Mouse (Mus musculus) B cell, adult 2 months (primary cell): ENCODE measurements around the gene Kdm4b.

Experiments
- DNase-seq, 2 experiments: peaks; one replicate each; pipeline ENCODE4 v3.0.0; 2022

Kdm4b gene

GRCm38 (mm10) chr17:56302363-56302996 is 23.4 kb upstream of the Kdm4b start:
- DNase-seq: no peak

DNA sequence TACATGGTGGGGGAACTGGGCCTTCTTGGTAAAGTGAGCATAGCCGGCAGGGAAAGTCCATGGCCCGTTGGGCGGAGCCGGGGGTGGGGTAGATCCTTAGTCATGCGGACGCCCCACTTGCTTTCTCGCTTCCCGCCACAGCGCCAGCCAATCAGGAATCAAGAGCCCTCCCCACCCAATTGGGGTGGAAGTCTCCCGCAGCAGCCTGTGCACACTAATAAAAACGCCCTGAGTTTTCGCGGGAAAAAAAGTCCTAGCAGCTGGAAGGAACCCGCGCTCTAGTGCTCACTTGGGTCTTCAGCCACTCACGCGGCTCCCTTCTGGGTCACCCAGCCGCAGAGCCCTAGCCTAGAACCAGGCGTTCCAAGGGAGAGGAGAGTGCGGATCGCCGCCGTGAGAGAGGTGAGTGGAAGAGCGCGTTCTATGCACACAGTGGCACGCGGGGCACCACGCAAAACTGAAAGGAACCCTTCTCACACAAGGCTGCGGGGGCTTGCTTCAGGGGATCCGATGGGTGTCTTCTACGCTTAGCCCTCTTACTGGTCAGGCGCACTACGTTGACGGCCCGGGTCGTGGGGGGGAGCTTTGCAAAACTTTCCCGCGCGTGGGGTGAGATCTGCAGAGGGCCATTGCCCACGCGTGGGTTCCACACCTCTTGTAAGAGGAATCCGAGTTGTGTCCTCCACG is 22.6 kb upstream of the Kdm4b start, which contains the start of gene Uhrf1:
TSS of gene Uhrf1 (plus strand) at position 162 of the 687 bp plus-strand sequence.
- peak; percentile 54 to 61 for DNase-seq

GRCm38 (mm10) chr17:56303847-56304586 is 21.8 kb upstream of the Kdm4b start:
- peak; percentile 97 for DNase-seq

GRCm38 (mm10) chr17:56304718-56305117 is 21.1 kb upstream of the Kdm4b start:
- no peak for DNase-seq

DNA sequence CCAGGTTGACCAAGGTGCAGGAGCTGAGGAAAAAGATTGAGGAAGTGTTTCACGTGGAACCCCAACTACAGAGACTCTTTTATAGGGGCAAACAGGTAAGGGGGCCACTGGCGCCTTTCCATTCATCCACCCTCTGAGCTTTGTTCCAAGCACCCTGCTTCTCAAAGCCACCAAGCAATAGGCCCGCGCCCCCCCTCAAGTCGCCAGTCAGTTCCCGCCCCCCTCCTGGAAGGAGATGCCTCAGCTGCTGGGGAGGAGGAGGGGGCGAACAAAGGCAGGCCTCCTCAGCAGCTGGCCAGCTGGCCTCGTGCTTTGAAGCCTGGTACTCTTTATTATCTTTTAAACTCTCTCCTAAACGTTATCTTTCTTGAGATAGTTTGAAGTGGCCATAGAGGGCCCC is 20.7 kb upstream of the Kdm4b start:
- no peak for DNase-seq

GRCm38 (mm10) chr17:56305826-56306225 is 20.0 kb upstream of the Kdm4b start:
- peak; percentile 41 to 44 for DNase-seq

DNA sequence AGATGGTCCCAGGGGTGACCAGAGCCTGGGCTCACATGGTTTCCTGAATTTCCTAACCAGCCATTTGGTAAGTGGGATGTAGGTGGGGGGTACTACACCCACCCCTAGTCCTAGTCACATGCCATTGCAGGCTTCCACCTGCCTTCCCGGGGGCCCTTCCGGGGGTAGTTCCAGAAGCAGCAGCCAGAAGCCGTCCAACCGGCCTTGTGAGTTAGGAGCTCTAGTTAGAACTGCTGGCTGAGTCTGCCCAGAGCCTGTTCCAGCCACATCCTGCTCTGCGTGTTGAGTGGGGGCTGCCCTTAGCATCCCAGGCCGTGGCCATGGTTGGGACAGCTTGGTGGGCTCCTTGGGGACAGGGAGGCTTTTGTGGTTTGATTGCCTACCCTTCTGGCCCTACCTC is 17.8 kb upstream of the Kdm4b start:
- no peak for DNase-seq

GRCm38 (mm10) chr17:56309191-56309945 is 16.5 kb upstream of the Kdm4b start:
- peak; percentile 34 to 45 for DNase-seq

- DNase-seq: no peak
These were observed 1.4 kb upstream of the Kdm4b start for GRCm38 (mm10) chr17:56324419-56324818.

DNA sequence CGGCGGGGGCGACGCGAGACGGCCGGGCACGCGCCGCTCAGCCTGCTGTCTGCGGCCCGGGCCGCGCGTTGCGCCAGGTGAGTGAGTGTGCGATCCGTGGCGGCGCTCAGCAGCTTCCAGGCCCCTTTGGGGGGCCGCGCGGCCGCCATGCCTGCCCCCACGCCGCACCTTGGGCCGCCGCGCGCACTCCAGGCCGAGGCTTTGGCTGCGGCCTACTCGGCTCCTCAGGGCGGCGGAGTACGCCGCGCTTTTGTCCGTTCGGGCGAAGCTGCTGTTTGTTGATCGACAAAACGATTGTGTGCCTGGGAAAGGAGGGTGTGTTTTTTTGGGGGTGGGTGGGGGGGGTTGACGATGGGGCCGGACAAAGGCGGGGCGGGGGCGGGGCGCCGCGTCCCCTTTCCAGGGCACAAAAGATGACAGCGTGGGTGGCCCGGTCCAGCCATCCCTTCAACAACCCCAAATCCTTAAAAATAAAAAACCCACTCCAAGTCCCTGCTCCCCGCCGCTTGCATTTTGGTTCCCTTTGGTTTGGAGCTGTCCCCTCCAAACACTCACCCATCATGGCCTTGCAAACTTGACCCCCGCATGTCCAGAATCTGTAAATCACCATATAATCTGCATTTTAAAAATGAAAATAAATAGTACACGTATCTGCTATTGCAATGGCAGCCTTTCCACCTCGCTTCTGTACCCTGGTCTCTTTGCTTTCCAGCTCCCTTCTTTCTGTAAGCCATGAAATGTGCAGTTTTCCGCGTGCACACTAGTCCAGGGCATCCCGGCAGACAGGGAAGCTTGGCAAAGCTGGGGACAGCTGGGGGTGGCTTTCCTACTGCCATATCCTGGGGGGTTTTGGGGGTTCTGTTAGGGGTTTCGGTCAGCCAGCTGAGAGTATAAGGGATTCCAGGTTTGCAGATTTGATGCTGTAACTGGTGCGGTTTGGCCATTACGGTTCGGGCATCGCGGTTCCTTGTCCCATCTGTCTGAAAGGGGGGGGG is 588 bp downstream of the Kdm4b start:
- no peak for DNase-seq

GRCm38 (mm10) chr17:56329267-56329666 is 3.4 kb downstream of the Kdm4b start:
- DNase-seq: no peak

GRCm38 (mm10) chr17:56330345-56330744 is 4.5 kb downstream of the Kdm4b start:
- peak; percentile 26 to 42 for DNase-seq

DNA sequence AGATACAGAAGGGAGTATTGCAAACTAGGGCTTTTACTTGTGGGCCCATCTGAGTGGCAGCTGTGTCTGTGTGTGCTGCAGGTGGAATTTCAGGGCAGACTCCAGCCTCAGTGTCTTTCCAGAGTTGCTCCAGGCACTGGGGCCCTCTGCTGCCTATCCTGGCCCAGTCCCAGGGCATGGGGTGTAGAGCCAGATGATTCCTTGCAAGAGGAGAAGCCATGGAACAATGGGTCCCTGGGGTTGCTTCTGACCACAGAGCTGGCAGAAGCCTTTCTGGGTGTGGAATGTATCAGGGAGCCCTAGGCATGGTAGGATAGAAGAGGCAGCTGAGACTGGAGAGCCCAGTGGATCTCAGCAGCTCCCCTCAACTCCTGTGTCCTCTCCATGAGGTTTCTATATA is 5.4 kb downstream of the Kdm4b start:
- DNase-seq: no peak

- DNase-seq: no peak
These were observed 7.1 kb downstream of the Kdm4b start for GRCm38 (mm10) chr17:56332987-56333386.

- DNase-seq: peak; percentile 73 to 77
These were observed 11.3 kb downstream of the Kdm4b start for GRCm38 (mm10) chr17:56337190-56337589.

DNA sequence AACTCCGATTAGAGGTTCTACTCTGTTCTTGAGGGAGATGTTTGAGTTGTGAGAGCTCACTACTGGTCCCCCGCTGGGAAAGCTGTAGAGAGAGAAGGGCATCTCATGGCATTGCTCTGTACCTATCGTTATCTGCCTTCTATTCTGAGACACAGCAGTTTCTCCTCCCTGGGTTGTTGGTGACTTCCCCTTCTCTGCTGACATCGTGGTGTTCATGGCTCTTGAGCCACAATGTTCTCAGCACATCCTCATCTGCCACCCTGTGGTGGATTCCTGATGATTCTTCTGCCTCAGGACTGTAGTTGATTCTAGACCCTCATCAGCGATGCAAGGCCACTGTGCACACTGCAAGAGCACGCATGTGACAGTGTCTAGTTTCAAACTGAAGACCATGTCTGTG is 11.9 kb downstream of the Kdm4b start:
- DNase-seq: peak in 1 of 2 experiments; percentile 16

DNA sequence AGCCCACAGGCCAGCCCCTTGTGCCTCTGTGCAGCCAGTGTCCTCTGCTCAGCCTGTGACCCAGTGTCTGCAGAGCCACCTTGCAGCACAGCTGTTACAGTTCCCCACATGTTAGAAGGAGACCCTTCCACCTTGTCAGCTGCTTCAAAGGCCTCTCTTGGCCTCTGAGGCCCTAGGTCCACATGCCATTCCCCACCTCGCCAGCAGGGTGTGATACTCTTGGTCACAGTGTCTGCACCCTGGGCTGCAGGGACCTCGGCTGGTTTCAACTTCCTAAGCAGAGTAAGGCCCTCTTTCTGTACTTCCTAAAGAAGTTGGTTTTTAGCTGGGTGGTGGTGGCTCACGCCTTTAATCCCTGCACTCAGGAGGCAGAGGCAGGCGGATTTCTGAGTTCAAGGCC is 13.0 kb downstream of the Kdm4b start:
- peak; percentile 83 to 85 for DNase-seq

DNA sequence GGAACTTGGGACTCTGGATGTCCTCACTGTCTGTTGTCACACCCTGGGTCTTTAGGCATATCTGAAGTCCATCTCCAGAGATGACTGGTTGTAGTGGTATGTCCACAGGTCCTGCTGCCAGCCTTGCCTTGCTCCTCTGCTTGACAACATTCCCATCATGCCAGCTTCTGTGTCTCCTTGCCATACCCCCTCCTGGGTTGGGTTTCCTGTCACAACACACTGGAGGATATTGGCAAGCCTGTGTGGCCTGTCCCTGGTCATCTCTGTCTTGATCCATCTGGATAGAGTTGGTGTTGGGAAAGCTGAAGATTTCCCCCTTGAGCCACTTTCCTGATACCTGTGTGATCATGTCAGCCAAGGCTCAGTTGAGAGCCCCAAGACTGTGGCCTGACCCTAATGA is 14.9 kb downstream of the Kdm4b start:
- DNase-seq: no peak

DNA sequence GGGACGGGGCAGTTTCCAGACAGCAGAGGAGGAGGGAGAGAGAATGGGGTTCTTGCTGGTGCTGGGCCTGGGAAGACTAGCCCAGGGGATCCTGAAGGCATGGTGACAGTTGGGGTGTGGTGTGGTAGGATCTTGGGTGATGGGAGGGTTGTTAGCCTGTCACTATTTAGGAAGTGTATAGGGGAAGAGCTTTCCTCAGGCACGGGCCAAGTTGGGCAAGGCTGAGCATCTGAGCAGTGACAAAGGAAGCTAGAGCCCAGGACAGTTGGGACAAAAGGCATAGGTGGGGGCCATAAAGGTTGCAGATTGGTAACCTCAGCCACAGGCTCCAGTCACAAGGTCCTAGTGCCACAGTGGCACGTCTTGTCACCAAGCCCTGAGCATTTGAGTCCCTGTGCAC is 17.6 kb downstream of the Kdm4b start:
- no peak for DNase-seq

DNA sequence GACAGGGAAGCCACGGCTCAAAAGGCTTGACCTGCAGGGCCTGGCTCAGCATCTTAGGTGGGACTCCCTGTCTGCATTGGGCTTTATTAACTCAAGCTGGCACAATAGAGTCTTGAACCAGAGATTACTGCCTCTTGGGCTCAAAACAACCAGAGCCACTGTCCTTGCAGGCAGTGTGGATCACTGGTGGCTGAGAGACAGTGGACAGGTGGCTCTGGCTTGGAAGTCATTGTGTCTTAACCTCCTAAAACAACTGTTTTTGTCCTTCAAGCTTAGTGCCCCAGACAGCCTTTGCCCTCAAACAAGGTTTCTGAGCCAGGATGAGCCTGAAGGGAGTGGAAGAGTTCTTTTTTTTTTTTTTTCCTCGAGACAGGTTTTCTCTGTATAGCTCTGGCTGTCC is 19.5 kb downstream of the Kdm4b start:
- DNase-seq: no peak

GRCm38 (mm10) chr17:56348128-56348527 is 22.3 kb downstream of the Kdm4b start:
- DNase-seq: no peak

- no peak for DNase-seq
These were observed 22.7 kb downstream of the Kdm4b start for GRCm38 (mm10) chr17:56348586-56348985.
